Mouse (Mus musculus): ENCODE results near the gene Pnp. TPM values are rescaled to one million over a fixed set of nuclear protein-coding genes. Genes with fewer than 3 reads are reported as not detected.
"Not testable (repeated sequence)": the region's sequence is repeated elsewhere in the genome, so short reads cannot be mapped to it uniquely, and the experiment has no call there.

The Pnp gene
- polyA plus RNA-seq, 1 experiment: 92.4 TPM

- Histone ChIP-seq H3K4me1 (ENCODE audit: control insufficient read depth, insufficient read depth, insufficient read length, low read length) (peaks cover 26% of the 10 kb centered on the region; the same call in 1 of the 2 replicates), H3K27ac (replicated peaks; ENCODE audit: low read depth, low read length) (peak overlapping the region; percentile 82; the same call in 1 of the 2 replicates)
Measured at GRCm38 (mm10) chr14:50978451-50978850, 47.6 kb downstream of the Pnp start.

GRCm38 (mm10) chr14:50979631-50980030 is 48.7 kb downstream of the Pnp start:
- Histone ChIP-seq H3K4me1 (ENCODE audit: control insufficient read depth, insufficient read depth, insufficient read length, low read length) (peaks cover 26% of the 10 kb centered on the region; the same call in 1 of the 2 replicates), H3K27ac (replicated peaks; ENCODE audit: low read depth, low read length) (peak overlapping the region; percentile 82), H3K4me3 (ENCODE audit: insufficient read depth, low read depth, low read length) (no peak overlapping the region)

More at GRCm38 (mm10) chr14:50978451-50978850, 47.6 kb downstream of the Pnp start:
- not testable (repeated sequence) for H3K4me3 ChIP-seq (ENCODE audit: insufficient read depth, low read depth, low read length)

GRCm38 (mm10) chr14:50981207-50981606 is 50.3 kb downstream of the Pnp start:
- Histone ChIP-seq H3K27ac (replicated peaks; ENCODE audit: low read depth, low read length) (peak overlapping the region; percentile 92), H3K4me1 (ENCODE audit: control insufficient read depth, insufficient read depth, insufficient read length, low read length) (peaks cover 26% of the 10 kb centered on the region; the same call in 1 of the 2 replicates), H3K4me3 (ENCODE audit: insufficient read depth, low read depth, low read length) (no peak overlapping the region)

- peak overlapping the region; percentile 96 for H3K27ac ChIP-seq (replicated peaks; ENCODE audit: low read depth, low read length)
Measured at GRCm38 (mm10) chr14:50981837-50982236, 51.0 kb downstream of the Pnp start.

GRCm38 (mm10) chr14:50987668-50988067 is 56.8 kb downstream of the Pnp start:
- peak overlapping the region; percentile 96 for H3K27ac ChIP-seq (replicated peaks; ENCODE audit: low read depth, low read length)
- H3K4me3 ChIP-seq (ENCODE audit: insufficient read depth, low read depth, low read length): no peak overlapping the region
- peaks cover 10% of the 10 kb centered on the region; the same call in 1 of the 2 replicates for H3K4me1 ChIP-seq (ENCODE audit: control insufficient read depth, insufficient read depth, insufficient read length, low read length)

More at GRCm38 (mm10) chr14:50981837-50982236, 51.0 kb downstream of the Pnp start:
- Histone ChIP-seq H3K4me1 (ENCODE audit: control insufficient read depth, insufficient read depth, insufficient read length, low read length) (peaks cover 26% of the 10 kb centered on the region; the same call in 1 of the 2 replicates), H3K4me3 (ENCODE audit: insufficient read depth, low read depth, low read length) (no peak overlapping the region)

GRCm38 (mm10) chr14:50991037-50991436 is 60.2 kb downstream of the Pnp start:
- Histone ChIP-seq H3K4me1 (ENCODE audit: control insufficient read depth, insufficient read depth, insufficient read length, low read length) (peaks cover 20% of the 10 kb centered on the region), H3K4me3 (ENCODE audit: insufficient read depth, low read depth, low read length) (no peak overlapping the region), H3K27ac (replicated peaks; ENCODE audit: low read depth, low read length) (no peak overlapping the region)

GRCm38 (mm10) chr14:50997088-50997487 is 66.2 kb downstream of the Pnp start:
- Histone ChIP-seq H3K4me3 (ENCODE audit: insufficient read depth, low read depth, low read length) (no peak overlapping the region), H3K4me1 (ENCODE audit: control insufficient read depth, insufficient read depth, insufficient read length, low read length) (peaks cover 26% of the 10 kb centered on the region), H3K27ac (replicated peaks; ENCODE audit: low read depth, low read length) (peak overlapping the region; percentile 82)

- H3K4me3 ChIP-seq (ENCODE audit: insufficient read depth, low read depth, low read length): no peak overlapping the region
- H3K27ac ChIP-seq (replicated peaks; ENCODE audit: low read depth, low read length): peak overlapping the region; percentile 96
- H3K4me1 ChIP-seq (ENCODE audit: control insufficient read depth, insufficient read depth, insufficient read length, low read length): peaks cover 26% of the 10 kb centered on the region
Measured at GRCm38 (mm10) chr14:50997999-50998666, 67.3 kb downstream of the Pnp start.

GRCm38 (mm10) chr14:51007152-51007801 is 76.4 kb downstream of the Pnp start, which contains the start of gene Rnase10:
TSS of gene Rnase10 (plus strand) at chr14:51007751.
- H3K4me1 ChIP-seq (ENCODE audit: control insufficient read depth, insufficient read depth, insufficient read length, low read length): peaks cover 16% of the 10 kb centered on the region
- H3K4me3 ChIP-seq (ENCODE audit: insufficient read depth, low read depth, low read length): peak within 1 kb of the TSS; percentile 7; the same call in 1 of the 2 replicates
- H3K27ac ChIP-seq (replicated peaks; ENCODE audit: low read depth, low read length): peak within 1 kb of the TSS; percentile 99

GRCm38 (mm10) chr14:51007914-51008713 is 77.2 kb downstream of the Pnp start:
- Histone ChIP-seq H3K4me1 (ENCODE audit: control insufficient read depth, insufficient read depth, insufficient read length, low read length) (peaks cover 16% of the 10 kb centered on the region), H3K4me3 (ENCODE audit: insufficient read depth, low read depth, low read length) (peak overlapping the region; percentile 7; the same call in 1 of the 2 replicates), H3K27ac (replicated peaks; ENCODE audit: low read depth, low read length) (peak overlapping the region; percentile 99)

- peak overlapping the region; percentile 99 for H3K27ac ChIP-seq (replicated peaks; ENCODE audit: low read depth, low read length)
- H3K4me3 ChIP-seq (ENCODE audit: insufficient read depth, low read depth, low read length): no peak overlapping the region
- H3K4me1 ChIP-seq (ENCODE audit: control insufficient read depth, insufficient read depth, insufficient read length, low read length): peaks cover 16% of the 10 kb centered on the region
Measured at GRCm38 (mm10) chr14:51008781-51009180, 77.9 kb downstream of the Pnp start.

- peaks cover 14% of the 10 kb centered on the region for H3K4me1 ChIP-seq (ENCODE audit: control insufficient read depth, insufficient read depth, insufficient read length, low read length)
- no peak overlapping the region for H3K4me3 ChIP-seq (ENCODE audit: insufficient read depth, low read depth, low read length)
- H3K27ac ChIP-seq (replicated peaks; ENCODE audit: low read depth, low read length): peak overlapping the region; percentile 99
Measured at GRCm38 (mm10) chr14:51009572-51009971, 78.7 kb downstream of the Pnp start.

GRCm38 (mm10) chr14:51014724-51015123 is 83.8 kb downstream of the Pnp start:
- not testable (repeated sequence) for H3K4me1 ChIP-seq (ENCODE audit: control insufficient read depth, insufficient read depth, insufficient read length, low read length); H3K4me3 ChIP-seq (ENCODE audit: insufficient read depth, low read depth, low read length); H3K27ac ChIP-seq (replicated peaks; ENCODE audit: low read depth, low read length)

All from brown adipose tissue, adult 24 weeks (tissue).